Mouse (Mus musculus) E14TG2a.4 (cell line): ENCODE measurements around the gene Alg12.

Experiments
- CTCF ChIP-seq: conservative IDR thresholded peaks from 2 replicates; pipeline ENCODE4 v1.5.1; 2014; ENCODE audit warnings: low read length
- NANOG ChIP-seq: IDR thresholded peaks from 2 replicates; pipeline ENCODE4 v1.6.1; 2014; ENCODE audit warnings: borderline replicate concordance, low read length, mixed read lengths
- POU5F1 ChIP-seq: IDR thresholded peaks from 2 replicates; pipeline ENCODE4 v1.6.1; 2014; ENCODE audit warnings: low read length, borderline replicate concordance

- TF ChIP-seq CTCF: no peak
- TF ChIP-seq NANOG: no peak
- no peak for TF ChIP-seq POU5F1
Observed at GRCm38 (mm10) chr15:88858707-88859106, 39.6 kb upstream of the Alg12 start.
